Mouse (Mus musculus) stomach, embryonic 14.5 days (tissue): ENCODE results near the gene Lhfpl3. TPM values are rescaled to one million over a fixed set of nuclear protein-coding genes. Genes with fewer than 3 reads are reported as not detected.
"Not testable (repeated sequence)": the region's sequence is repeated elsewhere in the genome, so short reads cannot be mapped to it uniquely, and the experiment has no call there.

ENCODE experiments used
- ATAC-seq: fragments of 200-750 bp; cut with Nextera tagmentation; 2 replicates; pipeline ENCODE4 v1.8.0; 2017; ENCODE audit warnings: low read depth, moderate TSS enrichment; ENCODE audit not compliant: insufficient number of reproducible peaks, insufficient read depth, low FRiP score
- H3K27ac ChIP-seq: fragments of 300-500 bp; sonication (generic); 2 replicates; pipeline ENCODE4 v1.5.1; 2014; ENCODE audit warnings: mild to moderate bottlenecking, low read length, moderate library complexity, mixed read lengths
- H3K27me3 ChIP-seq: fragments of 300-500 bp; sonication (generic); 2 replicates; pipeline ENCODE4 v1.6.1; 2014; ENCODE audit warnings: low read length, control low read depth, mixed read lengths; ENCODE audit not compliant: control insufficient read depth, insufficient read depth
- H3K36me3 ChIP-seq: fragments of 300-500 bp; sonication (generic); 2 replicates; pipeline ENCODE4 v1.6.1; 2014; ENCODE audit warnings: mild to moderate bottlenecking, control low read depth, low read length, moderate library complexity, mixed read lengths; ENCODE audit not compliant: control insufficient read depth, insufficient read depth
- H3K4me1 ChIP-seq: fragments of 300-500 bp; sonication (generic); 2 replicates; pipeline ENCODE4 v1.6.1; 2014; ENCODE audit warnings: low read length, control low read depth, mixed read lengths; ENCODE audit not compliant: control insufficient read depth, insufficient read depth
- H3K4me2 ChIP-seq: fragments of 300-500 bp; sonication (generic); replicated peaks from 2 replicates; pipeline ENCODE4 v1.6.1; 2014; ENCODE audit warnings: low read depth, low read length, control low read depth
- H3K4me3 ChIP-seq: fragments of 300-500 bp; sonication (generic); 2 replicates; pipeline ENCODE4 v1.5.1; 2014; ENCODE audit warnings: low read depth, low read length, control low read depth
- H3K9ac ChIP-seq: fragments of 300-500 bp; sonication (generic); replicated peaks from 2 replicates; pipeline ENCODE4 v1.6.1; 2014; ENCODE audit warnings: low read depth, mild to moderate bottlenecking, control low read depth, low read length, moderate library complexity, mixed read lengths
- H3K9me3 ChIP-seq: fragments of 300-500 bp; sonication (generic); 2 replicates; pipeline ENCODE4 v1.6.1; 2016; ENCODE audit warnings: low read depth, low read length, control low read depth; ENCODE audit not compliant: control insufficient read depth
- WGBS: fragments of 180-500 bp; shearing (Covaris S2); extraction: QIAGEN DNeasy Blood & Tissue Kit; methylation state at CpG from one replicate; pipeline ENCODE4 v1.1.7; 2014; 5-methylcytosine and 5-hydroxymethylcytosine counted together
- polyA plus RNA-seq: library from polyadenylated mRNA; unstranded; fragments of >200 nt; fragmentation: Nextera tagmentation; extraction: Ambion mirVana; gene quantifications from 2 replicates; pipeline ENCODE4 v1.2.1, GENCODE M21; 2014

The Lhfpl3 gene
- 0.39 and 0.46 TPM in 2 replicates for polyA plus RNA-seq

GRCm38 (mm10) chr5:22745885-22746532, at the start of gene Lhfpl3:
Lhfpl3 (plus strand) TSS chr5:22746059.
- H3K4me3 ChIP-seq = peak within 1 kb of the TSS; percentile 45
- H3K9me3 ChIP-seq = no peaks in the 10 kb centered on the region
- ATAC-seq = peak; percentile 88
- H3K36me3 ChIP-seq = no peaks in the 10 kb centered on the region
- no peak within 1 kb of the TSS; the same call in 1 of the 2 replicates for H3K9ac ChIP-seq
- 0 out of 2 replicates have a peak, but pooled peaks cover 4% of the 10 kb centered on the region for H3K4me1 ChIP-seq
- H3K4me2 ChIP-seq = peak within 1 kb of the TSS; percentile 92
- 0% methylated on average over 44 of the region's 53 CpGs for WGBS
- H3K27ac ChIP-seq = no peak within 1 kb of the TSS
- 0 out of 2 replicates have a peak, but pooled peaks cover 15% of the 10 kb centered on the region for H3K27me3 ChIP-seq

DNA sequence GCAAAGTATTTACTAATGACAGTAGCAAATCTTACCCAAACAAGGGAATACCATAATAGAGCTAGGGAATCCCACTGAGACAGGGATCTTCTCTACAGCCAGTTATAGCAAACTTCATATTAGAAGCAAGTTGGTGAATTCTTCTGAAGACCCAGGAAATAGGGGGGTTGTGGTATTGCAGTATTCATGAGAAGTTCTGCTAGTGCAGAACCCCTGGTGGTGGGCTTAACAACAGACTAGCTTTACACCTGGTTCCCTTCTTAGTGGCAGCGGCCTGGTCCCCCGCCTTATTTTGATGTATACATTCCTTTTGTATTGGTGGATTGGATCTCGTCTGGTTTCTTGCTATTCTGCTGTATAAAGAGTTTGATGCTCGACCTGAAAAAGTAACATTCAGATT, 39.6 kb upstream of the Lhfpl3 start:
- H3K4me2 ChIP-seq, H3K4me1 ChIP-seq, H3K27me3 ChIP-seq, H3K36me3 ChIP-seq, ATAC-seq, H3K27ac ChIP-seq, H3K9me3 ChIP-seq, H3K4me3 ChIP-seq, H3K9ac ChIP-seq: not testable (repeated sequence)
- WGBS = 88% methylated on average over 4 of the region's 4 CpGs

- H3K36me3 ChIP-seq = no peaks in the 10 kb centered on the region
- H3K4me2 ChIP-seq = peak overlapping the region; percentile 92
- 0 out of 2 replicates have a peak, but pooled peaks have one; percentile 14 for ATAC-seq
- 1% methylated on average over 10 of the region's 10 CpGs for WGBS
- H3K9ac ChIP-seq = no peak overlapping the region
- H3K27me3 ChIP-seq = 0 out of 2 replicates have a peak, but pooled peaks cover 15% of the 10 kb centered on the region
- no peak overlapping the region for H3K27ac ChIP-seq
- 0 out of 2 replicates have a peak, but pooled peaks cover 4% of the 10 kb centered on the region for H3K4me1 ChIP-seq
- H3K9me3 ChIP-seq = no peaks in the 10 kb centered on the region
- H3K4me3 ChIP-seq = peak overlapping the region; percentile 45
These were observed 352 bp upstream of the Lhfpl3 start for GRCm38 (mm10) chr5:22745529-22745884.

DNA sequence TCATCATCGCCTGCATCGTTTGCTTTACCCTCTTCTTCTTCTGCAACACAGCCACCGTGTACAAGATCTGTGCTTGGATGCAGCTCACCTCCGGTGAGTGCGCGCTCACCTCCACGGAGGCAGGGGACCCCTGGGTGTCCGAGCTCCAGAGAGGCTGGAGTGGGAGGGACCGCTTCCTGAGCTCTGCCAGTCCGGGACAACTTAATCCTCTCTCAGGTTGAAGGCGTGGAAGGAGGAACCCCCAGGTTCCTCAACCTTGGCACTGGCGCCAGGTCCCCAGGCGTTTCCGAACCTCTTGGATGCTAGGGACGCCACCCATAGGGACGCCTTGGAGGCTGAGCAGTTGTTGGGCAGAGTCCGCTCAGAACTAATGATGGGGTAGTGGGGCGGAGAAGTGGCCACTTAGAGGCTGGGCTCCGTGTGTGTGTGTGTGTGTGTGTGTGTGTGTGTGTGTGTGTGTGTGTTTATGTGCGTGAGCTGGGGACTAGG, 718 bp downstream of the Lhfpl3 start:
- 1% methylated on average over 20 of the region's 20 CpGs for WGBS
- no peak for ATAC-seq
- H3K36me3 ChIP-seq = no peaks in the 10 kb centered on the region
- H3K4me3 ChIP-seq = peak overlapping the region; percentile 45
- 0 out of 2 replicates have a peak, but pooled peaks cover 4% of the 10 kb centered on the region for H3K4me1 ChIP-seq
- no peak overlapping the region; the same call in 1 of the 2 replicates for H3K9ac ChIP-seq
- no peaks in the 10 kb centered on the region for H3K9me3 ChIP-seq
- H3K4me2 ChIP-seq = peak overlapping the region; percentile 92
- H3K27ac ChIP-seq = no peak overlapping the region
- H3K27me3 ChIP-seq = 0 out of 2 replicates have a peak, but pooled peaks cover 15% of the 10 kb centered on the region

DNA sequence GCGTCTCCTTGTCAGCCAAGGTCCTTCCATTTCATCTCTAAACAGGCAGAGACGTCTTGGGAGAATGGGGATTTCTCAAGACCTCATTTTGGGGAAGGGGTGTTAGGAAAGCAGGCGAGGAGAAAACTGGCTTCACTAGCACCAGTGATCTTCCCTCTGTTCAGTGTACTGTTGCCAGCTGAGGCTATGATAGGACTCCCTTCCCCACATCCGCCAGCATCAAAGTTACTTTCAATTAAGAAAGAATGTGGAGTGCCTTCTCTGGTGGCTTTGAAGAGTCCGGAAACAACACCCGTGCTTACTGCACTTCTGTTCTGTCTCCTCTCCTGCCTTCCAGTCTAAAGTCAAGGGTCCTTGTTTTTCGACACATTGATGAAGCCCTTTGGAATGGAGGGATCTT, 1.4 kb downstream of the Lhfpl3 start:
- 0 out of 2 replicates have a peak, but pooled peaks cover 15% of the 10 kb centered on the region for H3K27me3 ChIP-seq
- WGBS = 8% methylated on average over 7 of the region's 7 CpGs

GRCm38 (mm10) chr5:22757261-22757660, 11.4 kb downstream of the Lhfpl3 start:
- ATAC-seq = no peak

More for the DNA sequence above, 1.4 kb downstream of the Lhfpl3 start:
- no peak for ATAC-seq
- H3K27ac ChIP-seq = no peak overlapping the region
- H3K4me2 ChIP-seq = peak overlapping the region; percentile 92; the same call in 1 of the 2 replicates
- H3K4me1 ChIP-seq = 0 out of 2 replicates have a peak, but pooled peaks cover 4% of the 10 kb centered on the region
- no peaks in the 10 kb centered on the region for H3K9me3 ChIP-seq
- no peak overlapping the region for H3K4me3 ChIP-seq
- H3K36me3 ChIP-seq = no peaks in the 10 kb centered on the region
- H3K9ac ChIP-seq = no peak overlapping the region

DNA sequence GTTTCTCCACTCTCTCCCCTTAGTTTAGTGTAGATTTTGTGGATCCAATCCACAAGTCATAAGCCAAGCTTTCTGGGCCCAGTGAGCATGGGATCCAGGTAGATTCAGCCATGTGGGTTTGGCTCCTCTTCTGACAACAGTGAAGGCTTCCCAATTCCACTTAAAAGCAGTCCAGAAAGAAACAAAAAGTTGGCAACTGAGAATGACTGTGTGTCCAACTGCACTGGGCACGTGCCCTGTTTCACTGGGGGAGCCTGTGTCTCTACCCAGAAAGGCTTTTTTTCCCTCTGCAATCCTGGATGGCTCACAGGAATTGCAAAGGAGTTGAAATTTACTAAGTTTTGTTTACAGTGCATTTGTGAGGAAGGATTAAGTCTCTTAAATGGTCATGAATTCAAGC, 24.9 kb downstream of the Lhfpl3 start:
- Histone ChIP-seq H3K4me2 (no peak overlapping the region), H3K9me3 (no peaks in the 10 kb centered on the region), H3K4me3 (no peak overlapping the region), H3K9ac (no peak overlapping the region), H3K27ac (no peak overlapping the region), H3K27me3 (no peaks in the 10 kb centered on the region), H3K4me1 (no peaks in the 10 kb centered on the region), H3K36me3 (no peaks in the 10 kb centered on the region)
- WGBS = 53% methylated on average over 1 of the region's 1 CpGs
- no peak for ATAC-seq

More at GRCm38 (mm10) chr5:22757261-22757660, 11.4 kb downstream of the Lhfpl3 start:
- H3K4me3 ChIP-seq = no peak overlapping the region
- H3K9ac ChIP-seq = no peak overlapping the region
- 43% methylated on average over 3 of the region's 3 CpGs for WGBS
- H3K27ac ChIP-seq = no peak overlapping the region
- H3K9me3 ChIP-seq = no peaks in the 10 kb centered on the region
- H3K4me2 ChIP-seq = no peak overlapping the region
- H3K4me1 ChIP-seq = no peaks in the 10 kb centered on the region
- no peaks in the 10 kb centered on the region for H3K27me3 ChIP-seq
- no peaks in the 10 kb centered on the region for H3K36me3 ChIP-seq

DNA sequence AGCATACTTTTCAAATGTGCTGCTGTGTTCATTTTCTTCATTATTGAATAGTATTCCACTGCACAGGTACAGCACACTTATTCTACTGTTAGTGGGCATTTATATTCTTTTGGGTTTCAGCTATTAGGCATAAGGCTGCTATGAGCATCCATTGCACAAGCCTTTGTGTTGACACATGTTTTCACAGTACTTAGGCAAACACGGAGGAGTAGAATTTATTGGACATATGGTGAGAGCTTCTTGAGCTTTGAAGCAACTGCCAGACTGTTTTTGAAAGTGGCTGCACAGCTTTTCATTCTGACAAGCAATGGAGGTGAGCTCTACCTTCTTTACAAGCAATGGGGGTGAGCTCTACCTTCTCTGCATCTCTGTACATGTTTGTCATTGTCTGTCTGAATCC, 49.5 kb downstream of the Lhfpl3 start:
- Histone ChIP-seq H3K9me3 (no peaks in the 10 kb centered on the region), H3K27ac (no peak overlapping the region), H3K27me3 (no peaks in the 10 kb centered on the region), H3K4me3 (no peak overlapping the region), H3K9ac (no peak overlapping the region), H3K4me2 (no peak overlapping the region), H3K36me3 (no peaks in the 10 kb centered on the region), H3K4me1 (no peaks in the 10 kb centered on the region)
- ATAC-seq = no peak
- 73% methylated on average over 1 of the region's 1 CpGs for WGBS
